Mouse (Mus musculus): ENCODE results near the gene Nelfa. TPM values are rescaled to one million over a fixed set of nuclear protein-coding genes. Genes with fewer than 3 reads are reported as not detected.

The Nelfa gene
- 27.4 to 35.4 TPM (median 30.8 TPM) in 4 replicates for total RNA-seq (2023; ENCODE audit: inconsistent age)

GRCm38 (mm10) chr5:33936120-33936707 is at the start of gene Nelfa:
TSS of gene Nelfa (minus strand) at chr5:33936413.

GRCm38 (mm10) chr5:33983309-33984121 is 47.3 kb upstream of the Nelfa start, which contains the start of gene Gm1673:
TSS of gene Gm1673 (plus strand) at chr5:33983433.

Other genes with a start within 250 kb of the Nelfa start
- gene Fgfr3, start 214.7 kb downstream of the Nelfa start, total RNA-seq (2023; ENCODE audit: inconsistent age): 0.74 TPM in 1 of 4 replicates, not detected in the others
- gene Letm1, start 153.6 kb downstream of the Nelfa start, total RNA-seq (2023; ENCODE audit: inconsistent age): 69.9 to 78.2 TPM (median 75.2 TPM) in 4 replicates
- gene Nsd2, start 115.7 kb downstream of the Nelfa start, total RNA-seq (2023; ENCODE audit: inconsistent age): 35.1 to 40.4 TPM (median 37.3 TPM) in 4 replicates
- not detected in 4 replicates for gene Gm1673, start 47.0 kb upstream of the Nelfa start, total RNA-seq (2023; ENCODE audit: inconsistent age)
- gene Nat8l, start 59.6 kb upstream of the Nelfa start, total RNA-seq (2023; ENCODE audit: inconsistent age): 0.10 to 0.26 TPM (median 0.15 TPM) in 4 replicates
- gene Poln, start 233.0 kb upstream of the Nelfa start, total RNA-seq (2023; ENCODE audit: inconsistent age): 0.71 to 3.0 TPM (median 2.4 TPM) in 4 replicates
- gene Haus3, start 233.1 kb upstream of the Nelfa start, total RNA-seq (2023; ENCODE audit: inconsistent age): 35.8 to 39.3 TPM (median 38.1 TPM) in 4 replicates